Mouse (Mus musculus) B cell, adult 2 months (primary cell): ENCODE results near the gene Cilp2.

Experiments
- DNase-seq, 2 experiments: peaks; one replicate each; pipeline ENCODE4 v3.0.0; 2022

Gene Cilp2

DNA sequence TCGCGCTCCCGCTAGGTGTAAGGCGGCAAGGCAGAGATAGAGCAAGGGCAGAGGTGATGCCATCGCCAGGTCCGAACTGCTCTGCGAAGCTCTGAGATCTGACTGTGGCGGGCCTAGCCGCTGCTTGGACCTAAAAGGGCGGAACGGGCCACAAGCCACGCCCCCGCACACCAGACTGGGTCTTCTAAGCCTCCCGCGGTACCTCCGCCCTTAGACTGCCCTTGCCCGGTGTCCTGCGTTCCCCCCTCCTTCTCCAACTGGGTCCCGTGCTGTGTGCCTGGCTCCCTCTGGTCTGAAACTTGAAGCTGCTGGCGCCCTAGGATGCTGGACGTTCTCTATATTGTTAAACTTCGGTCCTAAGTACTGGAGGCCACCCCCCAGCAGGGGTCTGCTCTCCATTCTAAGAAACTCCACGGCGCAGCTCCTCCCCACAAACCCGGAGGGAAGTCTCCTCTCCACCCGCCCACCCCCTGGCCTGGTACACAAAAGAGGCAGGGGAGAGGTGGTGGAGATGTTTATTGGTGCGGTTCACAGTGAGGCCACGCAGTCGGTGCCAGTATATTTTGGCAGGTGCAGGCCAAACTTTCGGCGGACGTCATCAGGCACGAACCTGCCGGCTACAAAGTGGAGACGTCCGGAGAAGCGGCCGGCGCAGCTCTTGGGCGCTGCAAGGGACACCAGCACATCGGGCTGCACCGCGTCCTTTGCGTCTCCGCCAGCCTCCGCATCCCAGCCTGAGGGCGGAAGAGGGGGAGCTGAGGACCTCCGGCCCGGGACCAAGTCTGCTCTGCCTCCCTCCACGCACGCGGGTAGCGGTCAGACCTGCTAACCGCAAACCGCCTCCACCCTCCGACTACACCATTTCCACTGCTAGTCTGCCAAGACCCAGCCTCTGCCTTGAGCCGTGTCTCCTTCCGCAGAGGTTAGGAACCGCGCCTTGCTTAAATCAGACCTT lies at the start of gene Cilp2:
Gene Cilp2 (minus strand): TSS at position 399 of the 955 bp plus-strand sequence.
- peak; percentile 68 to 70 for DNase-seq

DNA sequence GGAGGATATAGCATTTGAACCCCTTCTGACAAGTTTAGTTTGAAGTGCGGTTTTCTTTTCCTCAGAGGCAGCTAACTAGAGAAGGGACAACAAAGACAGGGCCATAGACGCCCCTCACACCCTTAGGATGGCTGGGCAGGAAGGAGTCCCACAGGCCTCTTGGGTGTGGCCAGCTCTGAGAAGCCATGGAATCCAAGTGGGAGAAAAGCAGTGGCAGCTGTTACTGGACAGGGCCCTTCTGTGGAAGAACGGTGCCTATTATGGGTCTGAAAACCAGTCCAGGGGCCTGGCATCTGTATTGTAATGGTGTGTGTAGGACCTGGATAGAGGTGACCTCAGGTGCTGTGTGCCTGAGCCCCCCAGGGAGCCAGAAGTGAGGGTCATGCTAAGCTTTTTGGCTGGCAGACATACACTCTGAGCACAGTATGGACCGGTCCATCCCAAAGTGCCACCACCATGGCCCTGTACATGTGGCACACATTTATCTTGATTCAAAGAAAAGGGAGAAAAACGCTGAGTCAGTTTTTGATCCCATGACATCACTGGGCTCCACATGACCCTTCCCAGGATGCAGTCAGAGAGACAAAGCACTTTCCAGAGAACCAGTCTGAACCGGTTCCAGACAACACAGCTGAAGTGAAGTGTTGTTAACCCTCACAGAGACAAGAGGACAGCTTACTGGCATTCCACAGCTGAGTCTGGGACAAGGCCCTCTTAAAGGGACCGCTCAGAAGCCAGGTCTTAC lies 48.7 kb upstream of the Cilp2 start:
- no peak for DNase-seq

GRCm38 (mm10) chr8:69935431-69935830 lies 47.9 kb upstream of the Cilp2 start:
- no peak for DNase-seq

- no peak for DNase-seq
These were observed 47.1 kb upstream of the Cilp2 start for GRCm38 (mm10) chr8:69934582-69934981.

DNA sequence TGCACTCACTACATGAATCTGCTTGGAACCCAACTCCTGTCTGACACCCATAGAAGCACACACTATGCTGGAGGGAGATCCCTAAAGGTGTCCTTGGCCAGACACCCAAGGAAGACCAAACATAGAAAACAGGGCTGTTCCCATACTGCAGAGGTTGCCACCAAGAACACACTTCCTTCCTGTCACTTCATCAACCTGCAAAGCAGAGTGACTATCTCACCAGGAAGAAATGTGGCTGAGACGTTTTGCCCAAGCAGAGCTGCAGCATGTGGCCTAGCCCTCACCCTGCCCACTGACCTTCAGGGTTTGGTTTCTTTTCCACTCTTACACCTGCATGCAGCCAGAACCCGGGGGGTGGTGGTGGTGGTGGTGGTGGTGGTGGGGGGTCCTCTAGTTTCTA lies 46.3 kb upstream of the Cilp2 start:
- no peak for DNase-seq

DNA sequence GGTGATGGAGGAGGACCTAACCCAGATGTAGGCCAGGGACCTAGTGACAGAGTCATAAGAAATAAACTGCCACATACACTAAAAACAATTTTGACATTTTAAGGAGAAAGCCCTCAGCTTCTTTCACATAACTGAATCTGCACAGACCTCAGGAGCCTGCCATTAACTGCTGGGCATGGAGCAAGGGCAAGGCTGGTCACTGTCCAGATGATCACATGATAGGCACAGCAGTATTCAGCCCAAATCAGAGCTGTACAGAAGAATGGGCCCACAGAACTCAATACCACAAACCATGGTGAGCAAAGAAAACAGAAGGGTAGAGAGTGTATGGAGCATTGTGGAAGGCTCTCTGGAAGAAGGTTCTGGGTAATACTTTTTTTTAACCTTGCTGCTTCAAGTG lies 39.4 kb upstream of the Cilp2 start:
- no peak for DNase-seq

DNA sequence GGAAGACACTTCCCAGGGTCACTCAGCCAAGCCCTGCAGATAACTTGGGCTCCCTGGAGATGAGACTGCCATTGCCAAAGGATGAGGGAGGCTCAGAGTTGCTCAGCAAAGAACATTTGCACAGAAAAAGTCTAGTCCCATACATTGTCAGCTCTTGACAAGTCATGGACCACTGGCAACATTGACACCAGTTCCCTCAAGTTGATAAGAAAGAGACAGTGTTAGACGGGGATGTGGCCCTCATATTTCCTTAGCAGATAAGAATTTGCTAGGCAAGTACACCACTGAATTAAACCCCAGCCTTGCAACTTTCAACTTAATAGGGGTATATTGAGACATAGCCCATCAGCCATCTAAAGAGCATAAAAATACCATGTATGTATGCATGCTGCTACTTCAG lies 36.5 kb upstream of the Cilp2 start:
- DNase-seq, result no peak

DNA sequence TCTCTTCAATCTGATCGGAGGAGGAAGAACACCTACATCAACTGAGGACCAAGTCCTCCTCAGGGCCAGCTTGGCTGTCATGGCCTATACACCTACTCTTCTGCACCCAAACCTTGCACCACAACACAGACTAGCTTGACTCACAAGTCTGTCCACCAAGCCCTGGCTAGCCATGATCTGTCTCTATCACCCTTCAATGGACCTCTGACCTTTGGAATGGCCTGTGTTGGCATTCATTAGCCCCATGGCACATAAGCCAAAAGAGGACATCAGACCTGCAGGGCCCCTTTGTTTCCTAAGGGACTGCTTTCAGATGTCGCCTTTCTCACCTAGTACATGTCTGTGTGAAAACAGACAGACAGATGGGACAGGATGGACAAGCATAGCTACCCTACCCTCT lies 33.7 kb upstream of the Cilp2 start:
- peak in 1 of 2 experiments; percentile 11 for DNase-seq

GRCm38 (mm10) chr8:69919876-69920662 lies 32.6 kb upstream of the Cilp2 start:
- DNase-seq, result peak; percentile 89 to 94

DNA sequence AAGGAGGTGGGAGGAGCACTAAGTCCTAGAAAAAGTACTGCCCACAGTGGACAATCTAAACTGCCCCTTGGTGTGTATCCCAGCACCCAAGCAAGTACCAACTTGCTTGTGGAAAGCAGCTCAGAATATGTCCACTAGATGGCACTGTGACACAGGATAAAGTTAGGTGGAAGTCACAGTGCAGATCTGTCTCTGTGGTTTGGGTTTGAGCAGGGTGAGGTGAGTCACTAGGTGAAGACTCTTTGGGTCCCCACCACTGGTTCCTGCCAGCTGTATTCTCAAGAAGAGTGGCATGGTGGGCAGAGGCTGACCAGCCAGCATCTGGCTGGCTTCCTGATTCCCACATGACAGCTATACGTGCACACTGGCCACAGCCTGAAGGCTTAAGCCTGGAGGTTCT lies 31.5 kb upstream of the Cilp2 start:
- peak; percentile 85 to 86 for DNase-seq

DNA sequence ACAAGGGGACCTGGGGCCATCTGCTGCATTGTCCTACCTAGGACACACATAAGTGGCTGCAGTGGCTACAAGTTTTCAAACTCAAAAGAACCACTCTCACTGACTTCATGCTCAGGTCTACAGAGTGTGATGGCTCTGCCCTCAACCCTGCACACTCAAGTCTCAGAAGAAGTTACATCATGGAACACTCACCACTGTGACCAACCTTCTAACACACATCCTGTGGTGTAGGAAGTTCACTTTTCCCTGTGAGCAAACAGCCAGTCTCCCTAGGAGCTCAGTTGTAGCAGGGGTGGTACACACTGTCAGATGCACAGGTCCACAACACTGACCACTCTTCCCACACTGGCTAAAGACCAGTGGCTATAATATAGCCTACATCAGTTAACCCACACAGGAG lies 31.0 kb upstream of the Cilp2 start:
- no peak for DNase-seq

DNA sequence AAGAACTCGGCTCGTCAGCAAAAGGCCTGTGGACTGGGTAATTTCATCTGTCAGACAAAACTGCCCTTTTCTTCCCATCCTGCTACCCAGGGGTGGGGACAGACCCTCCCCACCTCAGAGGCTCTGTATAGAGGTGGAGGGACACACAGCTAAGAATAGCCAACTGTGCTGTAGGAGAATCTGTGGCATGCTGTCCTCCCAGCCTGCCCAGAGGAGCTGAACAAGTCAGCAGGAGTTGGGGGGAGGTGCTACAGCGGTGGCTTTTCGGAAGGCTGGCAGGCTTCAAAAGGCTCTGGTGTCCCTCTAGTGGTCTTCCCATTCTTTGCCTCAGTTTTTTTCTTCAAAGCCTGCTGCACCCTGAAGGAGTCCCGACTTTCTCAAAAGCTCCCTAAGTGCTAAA lies 28.3 kb upstream of the Cilp2 start:
- no peak for DNase-seq

- DNase-seq, result no peak
These were observed 27.0 kb upstream of the Cilp2 start for GRCm38 (mm10) chr8:69914526-69914925.

- no peak for DNase-seq
These were observed 25.1 kb upstream of the Cilp2 start for GRCm38 (mm10) chr8:69912478-69913074.

- DNase-seq, result no peak
These were observed 24.4 kb upstream of the Cilp2 start for GRCm38 (mm10) chr8:69911917-69912316.

- DNase-seq, result no peak
These were observed 19.6 kb upstream of the Cilp2 start for GRCm38 (mm10) chr8:69907106-69907505.

DNA sequence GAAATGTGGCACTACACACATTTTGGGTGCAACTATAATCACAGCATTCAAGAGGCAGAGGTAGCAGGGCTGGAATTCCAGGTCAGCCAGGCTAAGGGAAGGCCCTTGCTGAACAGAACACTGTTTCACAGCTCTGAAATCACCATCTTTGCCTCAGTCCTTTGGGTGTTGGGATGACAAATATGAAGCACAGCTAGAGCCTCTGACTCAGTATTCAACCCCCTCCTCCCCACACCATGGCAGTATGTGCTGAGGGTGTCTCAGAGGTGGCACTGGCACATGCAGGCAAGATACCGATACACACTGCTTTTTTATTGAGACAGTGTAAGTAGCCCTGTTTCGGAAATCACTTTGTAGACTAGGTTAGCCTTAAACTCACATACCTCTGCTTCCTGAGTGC lies 18.8 kb upstream of the Cilp2 start:
- no peak for DNase-seq

GRCm38 (mm10) chr8:69904096-69904495 lies 16.6 kb upstream of the Cilp2 start:
- DNase-seq, result no peak

- peak; percentile 90 to 91 for DNase-seq
These were observed 15.6 kb upstream of the Cilp2 start for GRCm38 (mm10) chr8:69903063-69903542.

DNA sequence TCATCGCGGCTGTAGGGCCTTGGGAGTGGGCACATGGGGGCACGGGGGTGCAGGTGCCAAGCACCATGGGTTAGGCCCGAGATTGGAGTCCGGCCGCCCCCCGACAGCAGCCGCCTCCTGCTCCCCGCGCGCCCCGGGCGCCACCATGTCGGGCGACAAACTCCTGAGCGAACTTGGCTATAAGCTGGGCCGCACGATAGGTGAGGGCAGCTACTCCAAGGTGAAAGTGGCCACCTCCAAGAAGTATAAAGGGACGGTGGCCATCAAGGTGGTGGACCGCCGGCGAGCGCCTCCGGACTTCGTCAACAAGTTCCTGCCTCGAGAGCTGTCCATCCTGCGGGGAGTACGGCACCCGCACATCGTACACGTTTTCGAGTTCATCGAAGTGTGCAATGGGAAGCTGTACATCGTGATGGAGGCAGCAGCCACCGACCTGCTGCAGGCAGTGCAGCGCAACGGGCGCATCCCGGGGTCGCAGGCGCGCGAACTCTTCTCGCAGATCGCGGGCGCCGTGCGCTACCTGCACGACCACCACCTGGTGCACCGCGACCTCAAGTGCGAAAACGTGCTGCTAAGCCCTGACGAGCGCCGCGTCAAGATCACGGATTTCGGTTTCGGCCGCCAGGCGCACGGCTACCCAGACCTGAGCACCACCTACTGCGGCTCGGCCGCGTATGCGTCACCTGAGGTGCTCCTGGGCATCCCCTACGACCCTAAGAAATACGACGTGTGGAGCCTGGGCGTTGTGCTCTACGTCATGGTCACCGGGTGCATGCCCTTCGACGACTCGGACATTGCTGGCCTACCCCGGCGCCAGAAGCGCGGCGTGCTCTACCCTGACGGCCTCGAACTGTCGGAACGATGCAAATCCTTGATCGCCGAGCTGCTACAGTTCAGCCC lies 14.9 kb upstream of the Cilp2 start, which contains the start of the genes Tssk6, Ndufa13 and Yjefn3:
Gene Tssk6 (plus strand): TSS at position 22 of the 900 bp plus-strand sequence.
Gene Ndufa13 (minus strand): TSS at position 396 of the 900 bp plus-strand sequence.
Gene Yjefn3 (minus strand): TSS at position 550 of the 900 bp plus-strand sequence.
- DNase-seq, result peak; percentile 75 to 77
